Mouse (Mus musculus): ENCODE data around the gene Btbd11. TPM values are rescaled to one million over a fixed set of nuclear protein-coding genes. Genes with fewer than 3 reads are reported as not detected.

The Btbd11 gene
- polyA plus RNA-seq, 1 experiment, result 4.1 TPM

GRCm38 (mm10) chr10:85561418-85561817, 174.8 kb downstream of the Btbd11 start:
- no peak for TF ChIP-seq POLR2A (IDR thresholded peaks at IDR 0.05; ENCODE audit: low read depth, low read length)
- TF ChIP-seq CTCF (conservative IDR thresholded peaks at IDR 0.05; ENCODE audit: insufficient read depth, insufficient read length, low read depth, low read length), result no peak
- H3K27ac ChIP-seq (ENCODE audit: insufficient read depth, low read depth, low read length), result no peak overlapping the region
- H3K4me3 ChIP-seq (ENCODE audit: insufficient read depth, low read depth, low read length), result no peak overlapping the region
- no peak for DNase-seq
- 92% methylated on average over 14 of the region's 14 CpGs for WGBS
- no peaks in the 10 kb centered on the region for H3K4me1 ChIP-seq (ENCODE audit: control insufficient read depth, insufficient read depth, low read length)
- H3K36me3 ChIP-seq (ENCODE audit: control insufficient read depth, insufficient read depth, low read length), result no peaks in the 10 kb centered on the region
- no peaks in the 10 kb centered on the region for H3K27me3 ChIP-seq (replicated peaks; ENCODE audit: control insufficient read depth, insufficient read depth, low read length)

- Histone ChIP-seq H3K27ac (ENCODE audit: insufficient read depth, low read depth, low read length) (no peak overlapping the region), H3K36me3 (ENCODE audit: control insufficient read depth, insufficient read depth, low read length) (no peaks in the 10 kb centered on the region), H3K4me1 (ENCODE audit: control insufficient read depth, insufficient read depth, low read length) (no peaks in the 10 kb centered on the region), H3K4me3 (ENCODE audit: insufficient read depth, low read depth, low read length) (no peak overlapping the region), H3K27me3 (replicated peaks; ENCODE audit: control insufficient read depth, insufficient read depth, low read length) (no peaks in the 10 kb centered on the region)
- DNase-seq, result no peak
- 88% methylated on average over 5 of the region's 5 CpGs for WGBS
- TF ChIP-seq POLR2A (IDR thresholded peaks at IDR 0.05; ENCODE audit: low read depth, low read length), result no peak
- TF ChIP-seq CTCF (conservative IDR thresholded peaks at IDR 0.05; ENCODE audit: insufficient read depth, insufficient read length, low read depth, low read length), result no peak
These were observed 184.8 kb downstream of the Btbd11 start for GRCm38 (mm10) chr10:85571456-85571855.

DNA sequence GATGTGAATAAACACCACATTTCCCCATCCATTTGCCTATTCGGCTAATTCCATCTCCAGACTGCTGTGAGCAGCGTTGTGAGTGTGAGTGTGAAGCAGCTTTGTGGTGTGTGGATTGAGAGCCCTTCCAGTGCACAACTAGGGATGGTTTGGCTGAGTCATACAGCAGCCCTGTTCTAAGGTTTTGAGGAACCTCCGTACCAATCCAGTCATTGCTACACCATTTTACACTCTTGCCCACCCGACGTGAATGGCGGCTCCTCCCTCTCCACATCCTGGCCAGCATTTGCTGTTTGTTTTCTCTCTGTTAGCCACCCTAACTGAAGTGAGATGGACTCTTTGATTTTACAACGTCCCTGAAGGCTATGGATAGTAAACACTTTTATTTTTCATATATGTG, 186.0 kb downstream of the Btbd11 start:
- TF ChIP-seq POLR2A (IDR thresholded peaks at IDR 0.05; ENCODE audit: low read depth, low read length) (no peak), CTCF (conservative IDR thresholded peaks at IDR 0.05; ENCODE audit: insufficient read depth, insufficient read length, low read depth, low read length) (no peak)
- H3K27ac ChIP-seq (ENCODE audit: insufficient read depth, low read depth, low read length), result no peak overlapping the region
- 86% methylated on average over 7 of the region's 7 CpGs for WGBS
- DNase-seq, result no peak
- H3K4me1 ChIP-seq (ENCODE audit: control insufficient read depth, insufficient read depth, low read length), result no peaks in the 10 kb centered on the region
- no peaks in the 10 kb centered on the region for H3K27me3 ChIP-seq (replicated peaks; ENCODE audit: control insufficient read depth, insufficient read depth, low read length)
- H3K36me3 ChIP-seq (ENCODE audit: control insufficient read depth, insufficient read depth, low read length), result no peaks in the 10 kb centered on the region
- H3K4me3 ChIP-seq (ENCODE audit: insufficient read depth, low read depth, low read length), result no peak overlapping the region

GRCm38 (mm10) chr10:85577891-85578420, 191.3 kb downstream of the Btbd11 start:
- no peak overlapping the region for H3K27ac ChIP-seq (ENCODE audit: insufficient read depth, low read depth, low read length)
- no peak for DNase-seq
- H3K36me3 ChIP-seq (ENCODE audit: control insufficient read depth, insufficient read depth, low read length), result no peaks in the 10 kb centered on the region
- WGBS, result 83% methylated on average over 6 of the region's 6 CpGs
- no peaks in the 10 kb centered on the region for H3K27me3 ChIP-seq (replicated peaks; ENCODE audit: control insufficient read depth, insufficient read depth, low read length)
- no peak for TF ChIP-seq POLR2A (IDR thresholded peaks at IDR 0.05; ENCODE audit: low read depth, low read length)
- H3K4me1 ChIP-seq (ENCODE audit: control insufficient read depth, insufficient read depth, low read length), result no peaks in the 10 kb centered on the region
- no peak overlapping the region for H3K4me3 ChIP-seq (ENCODE audit: insufficient read depth, low read depth, low read length)

DNA sequence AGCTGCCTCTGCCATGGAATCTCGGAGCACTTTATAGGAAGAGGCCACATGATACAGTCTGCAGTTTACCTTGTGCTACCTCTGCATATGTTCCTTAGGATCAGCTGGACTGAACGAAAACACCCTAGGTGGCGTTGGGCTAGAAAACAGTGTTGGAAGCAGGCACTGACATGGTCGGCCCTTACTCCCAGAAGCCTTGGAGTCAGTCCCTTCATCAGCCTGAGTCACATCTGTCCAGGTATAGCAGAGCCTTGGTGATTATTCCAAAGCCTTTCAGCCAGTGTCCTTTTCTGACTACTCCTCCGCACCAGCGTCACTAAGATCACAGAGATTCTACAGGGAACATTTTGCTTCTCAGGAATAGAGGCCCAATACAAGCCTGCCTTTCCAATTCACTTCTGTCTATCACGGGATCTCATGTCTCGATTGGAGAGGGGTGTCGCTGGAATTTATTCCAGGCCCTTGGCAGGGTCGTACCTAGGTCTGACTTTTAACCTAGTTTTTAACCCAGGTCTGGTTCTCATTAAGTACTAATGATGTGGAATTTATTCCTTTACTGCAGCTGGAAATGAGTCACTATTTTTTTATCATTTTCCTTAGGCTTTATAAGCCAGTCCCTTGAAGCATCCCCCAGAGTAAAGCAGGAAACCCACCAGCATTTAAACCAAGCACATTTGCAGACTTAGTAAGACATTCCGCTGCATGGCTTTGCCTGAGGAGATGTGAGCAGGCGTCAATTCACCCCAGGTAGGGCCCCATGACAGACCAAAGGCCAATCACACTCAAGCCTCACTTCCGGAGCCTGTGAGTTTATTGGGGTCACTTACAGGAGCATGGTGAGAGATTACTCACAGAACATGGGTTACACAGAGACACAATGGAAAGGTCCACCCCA, 192.2 kb downstream of the Btbd11 start:
- Histone ChIP-seq H3K4me3 (ENCODE audit: insufficient read depth, low read depth, low read length) (no peak overlapping the region), H3K27me3 (replicated peaks; ENCODE audit: control insufficient read depth, insufficient read depth, low read length) (no peaks in the 10 kb centered on the region), H3K27ac (ENCODE audit: insufficient read depth, low read depth, low read length) (no peak overlapping the region), H3K36me3 (ENCODE audit: control insufficient read depth, insufficient read depth, low read length) (no peaks in the 10 kb centered on the region), H3K4me1 (ENCODE audit: control insufficient read depth, insufficient read depth, low read length) (no peaks in the 10 kb centered on the region)
- WGBS, result 89% methylated on average over 13 of the region's 13 CpGs
- TF ChIP-seq CTCF (conservative IDR thresholded peaks at IDR 0.05; ENCODE audit: insufficient read depth, insufficient read length, low read depth, low read length) (no peak), POLR2A (IDR thresholded peaks at IDR 0.05; ENCODE audit: low read depth, low read length) (no peak)
- DNase-seq, result no peak

- DNase-seq, result no peak
- Histone ChIP-seq H3K27ac (ENCODE audit: insufficient read depth, low read depth, low read length) (no peak overlapping the region), H3K4me1 (ENCODE audit: control insufficient read depth, insufficient read depth, low read length) (no peaks in the 10 kb centered on the region), H3K27me3 (replicated peaks; ENCODE audit: control insufficient read depth, insufficient read depth, low read length) (no peaks in the 10 kb centered on the region), H3K36me3 (ENCODE audit: control insufficient read depth, insufficient read depth, low read length) (no peaks in the 10 kb centered on the region), H3K4me3 (ENCODE audit: insufficient read depth, low read depth, low read length) (no peak overlapping the region)
- WGBS, result 91% methylated on average over 3 of the region's 3 CpGs
- no peak for TF ChIP-seq CTCF (conservative IDR thresholded peaks at IDR 0.05; ENCODE audit: insufficient read depth, insufficient read length, low read depth, low read length)
- TF ChIP-seq POLR2A (IDR thresholded peaks at IDR 0.05; ENCODE audit: low read depth, low read length), result no peak
These were observed 201.1 kb downstream of the Btbd11 start for GRCm38 (mm10) chr10:85587758-85588157.

DNA sequence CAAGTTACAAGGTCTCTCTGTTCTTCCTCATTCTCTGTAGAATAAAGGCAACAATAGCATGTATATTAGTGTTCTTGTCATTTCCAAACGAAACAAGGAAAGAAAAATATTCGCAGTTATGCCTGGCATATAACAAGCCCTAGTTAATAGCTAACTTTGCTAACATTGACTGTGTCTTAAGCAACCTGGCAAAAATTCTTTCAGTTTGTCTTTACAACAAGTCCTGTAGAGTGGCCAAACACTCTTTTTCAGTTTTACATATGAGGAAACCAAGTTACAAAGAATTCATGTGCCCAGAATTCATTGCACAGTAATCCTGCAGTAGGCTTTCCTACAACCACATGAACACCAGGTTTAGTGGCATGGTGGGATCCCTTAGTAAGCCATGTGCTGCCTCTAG, 203.4 kb downstream of the Btbd11 start:
- WGBS, result 45% methylated on average over 2 of the region's 2 CpGs
- no peak for DNase-seq
- TF ChIP-seq POLR2A (IDR thresholded peaks at IDR 0.05; ENCODE audit: low read depth, low read length), result no peak
- TF ChIP-seq CTCF (conservative IDR thresholded peaks at IDR 0.05; ENCODE audit: insufficient read depth, insufficient read length, low read depth, low read length), result no peak

More for the DNA sequence above, 203.4 kb downstream of the Btbd11 start:
- Histone ChIP-seq H3K27me3 (replicated peaks; ENCODE audit: control insufficient read depth, insufficient read depth, low read length) (no peaks in the 10 kb centered on the region), H3K27ac (ENCODE audit: insufficient read depth, low read depth, low read length) (no peak overlapping the region), H3K36me3 (ENCODE audit: control insufficient read depth, insufficient read depth, low read length) (no peaks in the 10 kb centered on the region), H3K4me1 (ENCODE audit: control insufficient read depth, insufficient read depth, low read length) (no peaks in the 10 kb centered on the region), H3K4me3 (ENCODE audit: insufficient read depth, low read depth, low read length) (no peak overlapping the region)

All from kidney, adult 2 months (tissue).